21 mouse cellular contexts compared by ENCODE assay signal in genomic region chr16:53973711-53974110, GRCm38 (mm10).
DNase-seq lines count a peak whose midpoint lies in the region; ATAC-seq and TF ChIP-seq lines count a peak whose summit lies in the region.
"Had no signal": no experiment of that assay in that cellular context is flagged by ENCODE, and none has a peak within 500 bp of the region (broad histone marks: within the 10 kb centered on the region; RNA-seq: fewer than 3 reads in every experiment).

No protein-coding gene starts in this region.

- no peaks in the 10 kb centered on the region for H3K27me3 ChIP-seq in limb, embryonic 14.5 days (ENCODE audit: control insufficient read depth, insufficient read depth, low read length)
- no peaks in the 10 kb centered on the region for H3K27me3 ChIP-seq in limb, embryonic 10.5 days (ENCODE audit: low read depth, poor library complexity, severe bottlenecking)
- no peaks in the 10 kb centered on the region for H3K27me3 ChIP-seq in MEL (ENCODE audit: control insufficient read depth in 1 of 2, insufficient read depth in 2 of 2, low read length in 2 of 2)
- H3K27me3 ChIP-seq in forebrain, embryonic 12.5 days, result no peaks in the 10 kb centered on the region
- H3K27me3 ChIP-seq: CH12.LX; embryonic facial prominence, embryonic 13.5 days had no signal

- no peak for ATAC-seq in limb, embryonic 14.5 days (ENCODE audit: low FRiP score, low read depth)
- no peak for ATAC-seq in forebrain, embryonic 12.5 days (ENCODE audit: low FRiP score)
- ATAC-seq: CD4-positive, CD25-positive, alpha-beta regulatory T cell, adult 4 months; forebrain, embryonic 14.5 days; forebrain, embryonic 16.5 days had no signal

- H3K79me2 ChIP-seq in MEL (ENCODE audit: control insufficient read depth, insufficient read depth, low read length, poor library complexity), result no peaks in the 10 kb centered on the region

- no peak for TF ChIP-seq EP300 in MEL (IDR thresholded peaks at IDR 0.05; ENCODE audit: low read depth in 1 of 2, low read length in 2 of 2)

- peak; percentile 66 for DNase-seq in limb, embryonic 14.5 days (ENCODE audit: low spot score)
- no peak for DNase-seq in limb, embryonic 10.5 days (ENCODE audit: low spot score)
- DNase-seq in 416B (ENCODE audit: low read depth), result peak; percentile 77
- DNase-seq in MEL (ENCODE audit: low read depth, low spot score), result peak; percentile 60
- DNase-seq in layer of hippocampus, adult 8-10 months (ENCODE audit: low spot score in 2 of 2), result no peak
- DNase-seq: adrenal gland, adult 2 months; adrenal gland, postnatal 10 days; adrenal gland, postnatal 25 days; B cell, adult 2 months; cerebellum, adult 11-12 months; cerebellum, adult 2 months; cerebellum, adult 9-10 months; cerebellum, postnatal 10 days; cerebellum, postnatal 25 days had no signal

- H3K4me2 ChIP-seq in limb, embryonic 14.5 days (replicated peaks; ENCODE audit: low read depth, low read length, severe bottlenecking), result no peak overlapping the region
- H3K4me2 ChIP-seq in forebrain, embryonic 12.5 days, result no peak overlapping the region
- H3K4me2 ChIP-seq: embryonic facial prominence, embryonic 13.5 days had no signal

- H3K36me3 ChIP-seq in limb, embryonic 14.5 days (ENCODE audit: control insufficient read depth, insufficient read depth, low read length), result no peaks in the 10 kb centered on the region
- H3K36me3 ChIP-seq in limb, embryonic 10.5 days, result no peaks in the 10 kb centered on the region
- peaks cover 0 to 4% of the 10 kb centered on the region in 2 experiments; a peak in 1 of 4 replicates for H3K36me3 ChIP-seq in MEL (ENCODE audit: control insufficient read depth in 1 of 2, insufficient read depth in 2 of 2, low read length in 2 of 2)
- no peaks in the 10 kb centered on the region for H3K36me3 ChIP-seq in forebrain, embryonic 12.5 days (replicated peaks)
- H3K36me3 ChIP-seq: embryonic facial prominence, embryonic 13.5 days; G1E had no signal

- TF ChIP-seq POLR2A in limb, embryonic 14.5 days (IDR thresholded peaks at IDR 0.05; ENCODE audit: borderline replicate concordance, extremely low read depth, insufficient read depth, insufficient read length), result no peak
- TF ChIP-seq POLR2A in MEL (IDR thresholded peaks at IDR 0.05; ENCODE audit: control insufficient read depth in 1 of 2, insufficient read depth in 1 of 2, low read depth in 1 of 2, low read length in 2 of 2, poor library complexity in 1 of 2), result no peak

- no peaks in the 10 kb centered on the region for H3K9me3 ChIP-seq in limb, embryonic 14.5 days (ENCODE audit: control insufficient read depth, low read length)
- no peaks in the 10 kb centered on the region for H3K9me3 ChIP-seq in limb, embryonic 10.5 days (replicated peaks)
- no peaks in the 10 kb centered on the region for H3K9me3 ChIP-seq in MEL (replicated peaks; ENCODE audit: insufficient read depth, low read length)
- H3K9me3 ChIP-seq in forebrain, embryonic 12.5 days, result no peaks in the 10 kb centered on the region
- H3K9me3 ChIP-seq: embryonic facial prominence, embryonic 13.5 days; G1E had no signal

- 30% methylated on average over 2 of the region's 2 CpGs for WGBS in limb, embryonic 14.5 days
- 87% methylated on average over 2 of the region's 2 CpGs for WGBS in limb, embryonic 10.5 days
- 76% methylated on average over 2 of the region's 2 CpGs for WGBS in forebrain, embryonic 12.5 days

- no peak for TF ChIP-seq RAD21 in MEL (IDR thresholded peaks at IDR 0.05; ENCODE audit: low read depth, low read length)

- TF ChIP-seq CTCF in MEL (IDR thresholded peaks at IDR 0.05 in 2 of 3, conservative IDR thresholded peaks at IDR 0.05 in 1 of 3; ENCODE audit: control insufficient read depth in 1 of 3, insufficient read depth in 1 of 3, low read depth in 2 of 3, low read length in 3 of 3, poor library complexity in 1 of 3, severe bottlenecking in 1 of 3), result no peak

- H3K27ac ChIP-seq in limb, embryonic 14.5 days (replicated peaks; ENCODE audit: low read depth, low read length), result no peak overlapping the region
- H3K27ac ChIP-seq in limb, embryonic 10.5 days, result no peak overlapping the region
- H3K27ac ChIP-seq in MEL (ENCODE audit: control insufficient read depth, low read depth, low read length), result no peak overlapping the region
- H3K27ac ChIP-seq in forebrain, embryonic 12.5 days, result no peak overlapping the region
- H3K27ac ChIP-seq: embryonic facial prominence, embryonic 13.5 days had no signal

- no peak overlapping the region for H3K9ac ChIP-seq in limb, embryonic 14.5 days (ENCODE audit: low read depth, low read length, severe bottlenecking)
- H3K9ac ChIP-seq in MEL (ENCODE audit: control insufficient read depth, low read depth, low read length, poor library complexity, severe bottlenecking), result no peak overlapping the region
- H3K9ac ChIP-seq in forebrain, embryonic 12.5 days, result no peak overlapping the region
- H3K9ac ChIP-seq: embryonic facial prominence, embryonic 13.5 days had no signal

- H3K4me3 ChIP-seq in limb, embryonic 14.5 days (replicated peaks; ENCODE audit: low read length), result no peak overlapping the region
- no peak overlapping the region for H3K4me3 ChIP-seq in limb, embryonic 10.5 days
- H3K4me3 ChIP-seq in MEL (ENCODE audit: control insufficient read depth in 1 of 2, insufficient read depth in 1 of 2, low read depth in 2 of 2, low read length in 2 of 2), result no peak overlapping the region
- H3K4me3 ChIP-seq in forebrain, embryonic 12.5 days (replicated peaks), result no peak overlapping the region
- H3K4me3 ChIP-seq: embryonic facial prominence, embryonic 13.5 days had no signal

- no peaks in the 10 kb centered on the region for H3K4me1 ChIP-seq in limb, embryonic 14.5 days (ENCODE audit: control insufficient read depth, insufficient read depth, low read length)
- H3K4me1 ChIP-seq in limb, embryonic 10.5 days, result no peaks in the 10 kb centered on the region
- H3K4me1 ChIP-seq in MEL (ENCODE audit: control insufficient read depth in 1 of 2, insufficient read depth in 2 of 2, low read length in 2 of 2), result no peaks in the 10 kb centered on the region
- H3K4me1 ChIP-seq in forebrain, embryonic 12.5 days, result no peaks in the 10 kb centered on the region
- H3K4me1 ChIP-seq: embryonic facial prominence, embryonic 13.5 days had no signal

TF ChIP-seq in MEL, 35 proteins besides CTCF, POLR2A, EP300 and RAD21:
- TF ChIP-seq MAZ (IDR thresholded peaks at IDR 0.05; ENCODE audit: low read depth, low read length) (no peak), TBP (IDR thresholded peaks at IDR 0.05; ENCODE audit: low read depth, low read length) (no peak), MAFK (IDR thresholded peaks at IDR 0.05; ENCODE audit: borderline replicate concordance, low read depth, low read length) (no peak), TCF12 (IDR thresholded peaks at IDR 0.05; ENCODE audit: low read depth, low read length) (no peak), POLR2AphosphoS2 (IDR thresholded peaks at IDR 0.05; ENCODE audit: low read length) (no peak), KAT2A (conservative IDR thresholded peaks at IDR 0.05; ENCODE audit: low read depth, low read length) (no peak), SIN3A (IDR thresholded peaks at IDR 0.05; ENCODE audit: low read length) (no peak), CHD2 (IDR thresholded peaks at IDR 0.05; ENCODE audit: low read length) (no peak), MAX (IDR thresholded peaks at IDR 0.05; ENCODE audit: low read length) (no peak), E2F4 (IDR thresholded peaks at IDR 0.05; ENCODE audit: borderline replicate concordance, low read depth, low read length) (no peak), BHLHE40 (IDR thresholded peaks at IDR 0.05; ENCODE audit: borderline replicate concordance, low read depth, low read length) (no peak), ELF1 (IDR thresholded peaks at IDR 0.05; ENCODE audit: low read depth, low read length) (no peak)

Comparison
In these comparisons a context has a peak if more than half of its experiments do, and no peak if none do; other contexts are left out.
1. DNase-seq: peak in limb, embryonic 14.5 days (single experiment), 416B (single experiment) and MEL (single experiment); none in limb, embryonic 10.5 days (single experiment) and layer of hippocampus, adult 8-10 months (0 of 2).